Mouse (Mus musculus): Measurements from ENCODE around the gene Il6st.

DNA sequence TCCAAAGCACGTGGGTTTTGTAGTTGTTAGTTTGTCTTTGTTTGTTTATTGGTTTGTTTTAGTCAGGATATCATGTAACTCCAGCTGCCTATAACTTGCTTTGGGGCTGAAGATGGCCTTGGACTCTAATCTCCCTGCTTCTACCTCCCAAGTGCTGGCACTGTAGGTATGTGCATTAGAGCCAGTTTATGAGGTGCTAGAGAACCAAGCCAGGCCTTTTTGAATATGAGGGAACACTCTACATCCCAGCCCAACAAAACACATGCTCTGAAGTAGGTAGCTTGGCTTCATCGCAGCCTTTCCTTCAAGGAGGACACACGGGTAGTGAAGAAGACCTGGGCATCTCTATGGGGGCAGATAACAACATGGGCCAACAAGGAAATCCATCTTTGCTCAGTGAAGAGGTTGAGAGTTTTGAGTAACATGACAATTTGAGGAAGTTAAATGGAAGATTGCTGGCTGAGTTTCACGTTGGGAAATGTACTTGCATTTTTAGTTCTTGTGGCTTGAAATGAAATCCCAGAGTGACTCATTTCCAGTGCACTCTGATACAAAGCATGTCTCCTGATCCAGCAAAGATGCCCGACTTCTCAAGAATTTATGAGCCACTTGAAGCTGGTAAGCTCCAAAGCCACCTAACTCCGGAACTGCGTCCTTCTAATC, 20.9 kb upstream of the Il6st start:
- TF ChIP-seq GATA1 (IDR thresholded peaks at IDR 0.05; ENCODE audit: borderline replicate concordance, low read length), result no peak
- TF ChIP-seq FLI1 (IDR thresholded peaks at IDR 0.05; ENCODE audit: low read length), result no peak
